Mouse (Mus musculus) stomach, postnatal 0 days (tissue): ENCODE results near the gene Fgf10.

Source experiments
- CTCF ChIP-seq: IDR thresholded peaks from 2 replicates; pipeline ENCODE4 v1.5.1; 2016; ENCODE audit warnings: antibody characterized with exemption, low read depth, mild to moderate bottlenecking, moderate library complexity
- EP300 ChIP-seq: optimal IDR thresholded peaks from 2 replicates; pipeline ENCODE3; 2016; ENCODE audit warnings: antibody characterized with exemption

- TF ChIP-seq CTCF (no peak), EP300 (no peak)
Observed at GRCm38 (mm10) chr13:118779161-118779560, 109.6 kb downstream of the Fgf10 start.
